ENCODE assay signal across 21 mouse cellular contexts in genomic region chr1:72558625-72559024, GRCm38 (mm10). TPM values are rescaled to one million over a fixed set of nuclear protein-coding genes. Genes with fewer than 3 reads are reported as not detected.
A peak's percentile ranks its signal among the peaks of the same experiment; 100 is the strongest.
DNase-seq lines count a peak whose midpoint lies in the region.
"Had no signal": no experiment of that assay in that cellular context is flagged by ENCODE, and none has a peak within 500 bp of the region (broad histone marks: within the 10 kb centered on the region; RNA-seq: fewer than 3 reads in every experiment).

No protein-coding gene starts in this region.

- DNase-seq in heart, adult 11 months = peak; percentile 74
- DNase-seq in heart, postnatal 36 days = no peak
- peak; percentile 75 for DNase-seq in cerebellum, adult 11 months
- peak; percentile 92 for DNase-seq in cerebellum, adult 9-10 months
- peak; percentile 79 to 82 for DNase-seq in cerebellum, postnatal 36 days
- no peak for DNase-seq in kidney, postnatal 10 days
- DNase-seq in adrenal gland, adult 8-10 months = no peak
- DNase-seq: adrenal gland, postnatal 36 days; embryo, embryonic 11 days; gastrocnemius, postnatal 14 days; kidney, adult 9 months; kidney, postnatal 14 days; liver, embryonic 13.5 days; lung, adult 2 months; lung, postnatal 14 days; right cerebral cortex, postnatal 25 days; thymus, postnatal 14 days had no signal

- intact Hi-C loops in heart, postnatal 36 days (cut with DNase I) = no loop called here

RNA-seq across cellular contexts. Expression of gene March4, which starts 21.9 kb away (rescaled TPM):
- total RNA-seq in heart, postnatal 36 days (2021) = not detected
- total RNA-seq in adrenal gland, adult 8-10 months (2022) = 1 to 10 TPM in 1 of 4 experiments, under 1 TPM in 3; 0.35 to 1.0 (median 0.79) TPM
- total RNA-seq: granulocyte monocyte progenitor cell, adult 5-6 weeks; hematopoietic stem cell, adult 5-6 weeks; MEL; neutrophil, adult 5-6 weeks had no signal

RNA-seq across cellular contexts. Expression of gene Smarcal1, which starts 24.4 kb away (rescaled TPM):
- total RNA-seq in heart, postnatal 36 days (2021) = 10 to 100 TPM; 24.2 to 26.8 TPM
- 10 to 100 TPM; 59.2 to 75.5 (median 64.6) TPM for total RNA-seq in adrenal gland, adult 8-10 months (2022)

Comparison
In these comparisons a context has a peak if more than half of its experiments do, and no peak if none do; other contexts are left out.
1. DNase-seq: peak in heart, adult 11 months (single experiment), cerebellum, adult 11 months (single experiment), cerebellum, adult 9-10 months (single experiment) and cerebellum, postnatal 36 days (2 of 2); none in heart, postnatal 36 days (0 of 2), kidney, postnatal 10 days (single experiment) and adrenal gland, adult 8-10 months (single experiment).